Mouse (Mus musculus) hindlimb bud, embryonic 11.5 days (tissue): ENCODE results near the gene Gm11077.

Experiments
- DNase-seq: peaks from one replicate; pipeline ENCODE4 v3.0.0-alpha.2; 2012; ENCODE audit warnings: low read depth, low spot score; ENCODE audit errors: extremely low spot score

The Gm11077 gene

GRCm38 (mm10) chr6:140745586-140745985 is 16.5 kb downstream of the Gm11077 start:
- no peak for DNase-seq

DNA sequence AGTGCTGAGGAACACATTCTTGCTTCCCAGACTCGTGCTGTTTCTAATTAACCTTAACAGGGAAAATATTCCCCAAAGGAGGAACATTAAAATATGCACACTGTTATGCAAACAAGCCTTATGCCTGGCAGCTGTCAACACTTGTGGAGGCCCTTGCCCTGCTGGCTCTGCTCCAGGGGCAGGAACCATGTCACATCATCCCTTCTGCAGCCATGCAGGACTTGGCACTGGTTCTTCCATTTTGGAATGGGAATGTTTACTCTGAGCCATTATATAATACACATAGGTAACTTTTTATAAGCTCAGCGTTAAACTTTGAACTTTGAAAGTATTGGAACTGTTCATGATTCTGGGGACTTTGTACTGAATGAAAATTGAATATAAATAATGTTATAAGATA is 18.5 kb downstream of the Gm11077 start:
- DNase-seq = no peak

DNA sequence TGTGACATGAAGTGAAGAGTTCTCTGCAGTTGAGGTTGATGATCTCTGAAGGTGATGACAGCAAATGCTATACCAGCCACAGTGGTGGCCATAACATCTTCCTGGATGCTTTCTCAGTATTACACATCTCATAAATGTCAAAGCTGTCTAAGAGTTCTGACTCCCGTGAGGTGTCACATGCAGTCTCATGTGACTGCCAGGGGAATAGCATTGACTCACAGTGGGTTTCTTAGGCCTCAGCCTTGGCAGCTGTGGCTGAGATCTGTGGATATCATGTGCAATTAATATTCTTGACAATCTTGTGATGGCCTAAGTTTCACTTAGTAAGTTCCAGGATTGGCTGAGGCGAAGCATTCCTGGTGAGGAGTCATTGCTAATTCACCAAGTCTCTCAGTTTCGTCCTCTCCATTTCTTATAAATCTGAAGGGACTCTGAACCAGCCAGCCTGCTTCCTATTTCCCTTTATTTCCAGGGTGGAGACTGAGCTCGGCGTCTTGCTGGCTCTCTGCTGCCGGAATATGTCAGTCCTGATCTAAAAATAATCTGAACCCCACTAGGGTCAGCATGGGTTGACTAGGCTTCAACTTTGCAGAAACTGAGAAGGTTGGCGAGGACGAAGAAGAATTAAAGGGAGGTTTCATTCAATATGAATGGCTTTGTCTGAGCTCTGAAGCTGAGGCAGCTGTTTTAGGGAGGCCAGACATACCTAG is 21.4 kb downstream of the Gm11077 start:
- DNase-seq = no peak

GRCm38 (mm10) chr6:140766365-140766764 is 37.3 kb downstream of the Gm11077 start:
- DNase-seq = peak; percentile 12

GRCm38 (mm10) chr6:140767237-140767636 is 38.2 kb downstream of the Gm11077 start:
- no peak for DNase-seq

DNA sequence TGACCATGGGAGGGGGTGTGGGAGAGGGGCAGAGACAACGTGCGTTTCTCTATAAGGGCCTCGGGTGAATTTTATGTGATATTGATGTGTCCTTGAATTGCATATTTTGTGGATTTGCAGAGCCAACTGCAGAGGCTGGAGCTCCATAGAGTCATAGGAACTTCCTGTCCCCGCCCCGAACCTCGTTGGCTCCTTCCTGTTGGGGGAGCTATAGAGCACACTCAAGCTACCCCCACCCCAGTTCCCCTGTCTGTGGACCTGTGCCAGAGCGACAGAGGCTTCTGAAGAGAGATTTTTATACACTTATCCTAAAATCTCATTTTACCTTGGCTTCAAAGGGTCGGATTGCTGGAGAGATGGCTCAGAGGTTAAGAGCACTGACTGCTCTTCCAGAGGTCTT is 39.1 kb downstream of the Gm11077 start:
- no peak for DNase-seq

- DNase-seq = no peak
Observed at GRCm38 (mm10) chr6:140768859-140769640, 40.0 kb downstream of the Gm11077 start.

DNA sequence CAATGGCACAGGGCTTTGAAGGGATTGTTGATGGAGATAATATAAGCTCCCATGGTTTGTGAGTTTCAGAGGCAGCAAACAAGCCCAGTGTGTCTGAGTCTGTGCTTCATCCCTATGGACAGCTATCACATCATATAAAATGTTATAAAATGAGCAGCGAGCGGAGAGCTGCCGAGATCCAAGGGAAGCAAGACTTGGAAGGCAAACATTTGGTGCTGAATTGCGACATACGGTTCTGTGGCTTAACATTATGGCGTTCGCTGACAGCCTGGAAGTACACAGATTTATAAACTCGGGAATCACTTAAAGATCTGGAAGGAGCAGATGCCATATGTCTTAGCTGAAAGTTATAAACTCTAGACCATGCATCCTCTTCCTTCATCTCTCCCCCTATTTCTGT is 47.2 kb downstream of the Gm11077 start:
- DNase-seq = no peak

DNA sequence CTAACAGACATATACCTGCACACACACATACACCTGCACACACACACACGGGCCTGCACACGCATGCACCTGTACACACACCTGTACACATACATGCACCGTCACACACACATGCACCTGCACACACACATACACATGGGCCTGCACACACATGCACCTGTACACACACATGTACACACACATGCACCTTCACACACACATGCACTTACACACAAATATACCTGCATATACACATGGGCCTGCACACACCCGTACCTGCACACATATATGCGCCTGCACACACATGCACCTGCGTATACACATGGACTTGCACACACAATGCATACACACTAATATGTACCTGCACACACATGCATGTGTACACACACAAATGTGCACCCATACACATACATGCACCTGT is 53.4 kb downstream of the Gm11077 start:
- DNase-seq = no peak

DNA sequence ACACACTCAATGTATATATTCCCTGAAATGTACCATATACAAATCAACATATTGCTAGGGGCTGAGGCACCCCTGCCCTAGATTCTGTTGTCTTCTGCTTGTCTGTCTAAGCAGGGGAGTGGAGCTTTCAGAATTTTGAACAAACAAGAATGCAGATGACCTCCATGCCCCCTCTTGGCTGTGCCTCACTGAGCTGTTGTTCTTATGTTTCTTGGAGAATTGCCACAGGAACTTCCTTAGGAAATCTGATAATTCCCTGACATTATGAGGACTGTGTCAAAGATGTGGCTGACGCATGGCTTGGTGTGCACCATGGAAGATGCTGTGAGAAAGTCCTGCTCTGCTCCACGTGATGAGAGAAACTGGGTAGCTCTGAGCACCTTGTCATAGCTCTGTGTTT is 57.0 kb downstream of the Gm11077 start:
- DNase-seq = no peak

- DNase-seq = no peak
Observed at GRCm38 (mm10) chr6:140789850-140790249, 60.8 kb downstream of the Gm11077 start.

DNA sequence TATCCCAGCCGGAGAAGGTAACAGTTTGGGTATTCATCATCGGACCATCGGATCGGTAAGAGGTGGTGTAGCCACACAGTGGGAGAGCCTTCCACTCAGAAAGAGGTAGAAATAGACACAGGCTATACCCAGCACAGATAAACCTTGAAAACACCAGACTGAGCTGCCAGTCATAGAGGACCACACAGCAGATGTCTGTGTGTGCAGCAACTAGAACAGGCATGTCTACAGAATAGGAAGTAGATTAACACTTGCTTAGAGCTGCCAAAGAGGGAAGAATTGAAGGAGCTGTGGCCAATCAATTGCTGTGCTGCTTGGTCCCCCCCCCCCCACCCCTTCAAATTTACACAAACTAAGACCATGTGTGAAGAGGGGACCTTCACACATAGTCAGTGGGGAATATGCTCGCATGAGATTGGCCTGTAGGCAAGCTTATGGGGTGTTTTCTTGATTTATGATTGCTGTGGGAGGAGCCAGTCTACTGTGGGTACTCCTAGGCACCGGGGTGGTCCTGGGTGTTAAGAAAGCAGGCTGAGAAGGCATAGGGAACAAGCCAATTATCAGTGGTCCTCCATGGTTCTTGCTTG is 64.7 kb downstream of the Gm11077 start:
- no peak for DNase-seq

- no peak for DNase-seq
Observed at GRCm38 (mm10) chr6:140798841-140799240, 69.8 kb downstream of the Gm11077 start.

- DNase-seq = no peak
Observed at GRCm38 (mm10) chr6:140799435-140800040, 70.5 kb downstream of the Gm11077 start.

DNA sequence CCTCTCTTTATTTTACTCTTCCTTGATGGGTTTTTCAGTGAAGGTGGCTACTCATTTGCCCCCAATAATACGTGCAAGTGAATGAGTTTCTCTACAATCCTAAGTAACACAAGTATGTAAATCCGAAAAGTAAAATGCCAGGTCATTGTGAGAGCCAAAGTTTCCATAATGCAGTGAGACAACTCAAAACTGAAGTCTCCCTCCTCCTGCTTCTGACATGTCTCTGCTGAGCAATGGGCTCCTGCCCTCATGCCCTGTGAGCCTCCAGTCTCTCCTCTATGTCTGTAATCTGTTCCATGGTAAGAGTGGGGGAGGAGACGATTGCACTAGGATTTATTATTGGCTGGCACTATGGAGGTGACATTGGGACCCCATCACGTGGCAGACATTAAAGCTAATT is 71.5 kb downstream of the Gm11077 start:
- no peak for DNase-seq
